In the genomic region with DNA sequence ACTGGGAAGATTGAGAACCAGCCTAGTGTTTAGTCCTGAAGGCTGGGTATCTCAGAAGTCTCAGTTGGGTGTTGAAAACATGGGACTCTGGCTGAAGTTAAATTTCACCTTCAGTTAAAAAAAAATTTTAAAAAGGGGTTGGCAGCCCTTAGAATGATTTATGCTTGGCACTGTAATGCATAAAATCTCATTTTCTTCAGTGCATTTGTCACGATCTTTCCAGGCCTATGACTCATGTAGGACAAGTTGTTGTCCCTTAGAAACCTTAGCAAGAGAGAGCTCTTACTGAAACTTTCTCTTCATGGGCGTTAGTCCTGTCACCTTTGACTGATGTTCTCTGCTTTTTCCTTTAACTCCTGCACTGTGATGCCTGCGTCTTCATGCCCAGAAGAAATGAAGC, we compare ENCODE assay signal across 22 mouse cellular contexts.
DNase-seq lines count a peak whose midpoint lies in the region; ATAC-seq lines count a peak whose summit lies in the region.
"Had no signal": no experiment of that assay in that cellular context is flagged by ENCODE, and none has a peak within 500 bp of the region (broad histone marks: within the 10 kb centered on the region; RNA-seq: fewer than 3 reads in every experiment).

No protein-coding gene starts in this region.

- no peak overlapping the region for H3K27ac ChIP-seq in hindbrain, embryonic 13.5 days

- no peaks in the 10 kb centered on the region for H3K36me3 ChIP-seq in hindbrain, embryonic 13.5 days
- H3K36me3 ChIP-seq: G1E had no signal

- no peak overlapping the region for H3K4me2 ChIP-seq in hindbrain, embryonic 13.5 days

- 45% methylated on average over 3 of the region's 3 CpGs for WGBS in hindbrain, embryonic 13.5 days

- DNase-seq in frontal cortex, postnatal 36 days (ENCODE audit: low spot score in 2 of 2) = no peak
- peak; percentile 34 for DNase-seq in brain, adult 2 months (ENCODE audit: low read depth, low spot score)
- peak; percentile 4 for DNase-seq in mesoderm, embryonic 11.5 days (ENCODE audit: low read depth, low spot score)
- DNase-seq in kidney, adult 11 months = no peak
- DNase-seq: adrenal gland, adult 2 months; adrenal gland, adult 8-10 months; adrenal gland, postnatal 10 days; adrenal gland, postnatal 14 days; adrenal gland, postnatal 25 days; adrenal gland, postnatal 36 days; B cell, adult 2 months; cerebellum, adult 11 months; cerebellum, adult 11-12 months; cerebellum, adult 18-20 months; cerebellum, adult 2 months had no signal

- no peak overlapping the region for H3K9ac ChIP-seq in hindbrain, embryonic 13.5 days

- no peaks in the 10 kb centered on the region for H3K9me3 ChIP-seq in hindbrain, embryonic 13.5 days

- peak; percentile 90 for ATAC-seq in frontal cortex, adult (ENCODE audit: low TSS enrichment)
- no peak for ATAC-seq in hindbrain, embryonic 13.5 days (ENCODE audit: low FRiP score)
- ATAC-seq: activated CD4-positive, CD25-positive, alpha-beta regulatory T cell, adult 4 months; CD4-positive, CD25-positive, alpha-beta regulatory T cell, adult 4 months; Patski had no signal

- H3K27me3 ChIP-seq in hindbrain, embryonic 13.5 days = no peaks in the 10 kb centered on the region
- H3K27me3 ChIP-seq: CH12.LX, Patski had no signal

- no peaks in the 10 kb centered on the region for H3K4me1 ChIP-seq in hindbrain, embryonic 13.5 days (replicated peaks)

- H3K4me3 ChIP-seq in hindbrain, embryonic 13.5 days = no peak overlapping the region

Comparison
In these comparisons a context has a peak if more than half of its experiments do, and no peak if none do; other contexts are left out.
1. DNase-seq: peak in brain, adult 2 months (single experiment) and mesoderm, embryonic 11.5 days (single experiment); none in frontal cortex, postnatal 36 days (0 of 2) and kidney, adult 11 months (single experiment).